Mouse (Mus musculus): Measurements from ENCODE around the gene Tmem229b.

- TF ChIP-seq USF1 (IDR thresholded peaks at IDR 0.05; ENCODE audit: low read depth) (no peak), CTCF (IDR thresholded peaks at IDR 0.05; ENCODE audit: control insufficient read depth, insufficient read depth, insufficient read length) (no peak), MAX (IDR thresholded peaks at IDR 0.05) (no peak)
Measured at GRCm38 (mm10) chr12:78927287-78927686, 80.1 kb downstream of the Tmem229b start.
